Mouse (Mus musculus) forebrain, embryonic 11.5 days (tissue): ENCODE data around the gene Rmnd5b. TPM values are rescaled to one million over a fixed set of nuclear protein-coding genes. Genes with fewer than 3 reads are reported as not detected.
"Not testable (repeated sequence)": the region's sequence is repeated elsewhere in the genome, so short reads cannot be mapped to it uniquely, and the experiment has no call there.

Experiments
- ATAC-seq: fragments of 200-750 bp; cut with Nextera tagmentation; replicated peaks from 2 replicates; pipeline ENCODE4 v1.8.0; 2017; ENCODE audit warnings: moderate TSS enrichment; ENCODE audit not compliant: low FRiP score
- DNase-seq: peaks from one replicate; pipeline ENCODE4 v3.0.0-alpha.2; 2017; ENCODE audit warnings: low spot score
- H3K27ac ChIP-seq: fragments of 300-500 bp; sonication (generic); 2 replicates; pipeline ENCODE4 v1.5.1; 2014; ENCODE audit warnings: low read depth, low read length
- H3K27me3 ChIP-seq: fragments of 300-500 bp; sonication (generic); 2 replicates; pipeline ENCODE4 v1.6.1; 2014; ENCODE audit warnings: mild to moderate bottlenecking, low read length, mixed read lengths; ENCODE audit not compliant: control insufficient read depth, insufficient read depth
- H3K36me3 ChIP-seq: fragments of 300-500 bp; sonication (generic); 2 replicates; pipeline ENCODE4 v1.6.1; 2014; ENCODE audit warnings: mild to moderate bottlenecking, low read length, moderate library complexity, mixed read lengths; ENCODE audit not compliant: control insufficient read depth, insufficient read depth
- H3K4me1 ChIP-seq: fragments of 300-500 bp; sonication (generic); replicated peaks from 2 replicates; pipeline ENCODE4 v1.6.1; 2014; ENCODE audit warnings: low read length, mixed read lengths; ENCODE audit not compliant: control insufficient read depth, insufficient read depth
- H3K4me2 ChIP-seq: fragments of 300-500 bp; sonication (generic); 2 replicates; pipeline ENCODE4 v1.6.1; 2014; ENCODE audit warnings: low read depth, mild to moderate bottlenecking, low read length, moderate library complexity, mixed read lengths; ENCODE audit not compliant: severe bottlenecking
- H3K4me3 ChIP-seq: fragments of 300-500 bp; sonication (generic); 2 replicates; pipeline ENCODE4 v1.5.1; 2014; ENCODE audit warnings: low read depth, low read length
- H3K9ac ChIP-seq: fragments of 300-500 bp; sonication (generic); 2 replicates; pipeline ENCODE4 v1.6.1; 2014; ENCODE audit warnings: low read length
- H3K9me3 ChIP-seq: fragments of 300-500 bp; sonication (generic); 2 replicates; pipeline ENCODE4 v1.6.1; 2016; ENCODE audit warnings: low read length, mixed read lengths; ENCODE audit not compliant: control insufficient read depth
- WGBS: fragments of 180-500 bp; shearing (Covaris S2); extraction: QIAGEN DNeasy Blood & Tissue Kit; methylation state at CpG from one replicate; pipeline ENCODE4 v1.1.7; 2014; 5-methylcytosine and 5-hydroxymethylcytosine counted together
- polyA plus RNA-seq: library from polyadenylated mRNA; unstranded; fragments of >200 nt; fragmentation: Nextera tagmentation; extraction: Ambion mirVana; gene quantifications from 2 replicates; pipeline ENCODE4 v1.2.1, GENCODE M21; 2014

Gene Rmnd5b
- polyA plus RNA-seq, 1 experiment from 2014 or later = 40.4 TPM

- Histone ChIP-seq H3K27me3 (no peaks in the 10 kb centered on the region), H3K4me2 (no peak overlapping the region), H3K4me3 (no peak overlapping the region), H3K27ac (no peak overlapping the region), H3K9me3 (no peaks in the 10 kb centered on the region), H3K36me3 (peaks cover 10% of the 10 kb centered on the region), H3K4me1 (peaks cover 5% of the 10 kb centered on the region; the same call in 1 of the 2 replicates), H3K9ac (no peak overlapping the region)
- no peak for ATAC-seq
- WGBS = 92% methylated on average over 7 of the region's 7 CpGs
- no peak for DNase-seq
These were observed 12.7 kb downstream of the Rmnd5b start for GRCm38 (mm10) chr11:51622971-51623491.

GRCm38 (mm10) chr11:51621776-51622175 lies 13.9 kb downstream of the Rmnd5b start:
- Histone ChIP-seq H3K27me3 (no peaks in the 10 kb centered on the region), H3K4me3 (no peak overlapping the region), H3K4me1 (peaks cover 5% of the 10 kb centered on the region; the same call in 1 of the 2 replicates), H3K9me3 (no peaks in the 10 kb centered on the region), H3K36me3 (peaks cover 10% of the 10 kb centered on the region), H3K27ac (no peak overlapping the region), H3K4me2 (no peak overlapping the region), H3K9ac (no peak overlapping the region)
- DNase-seq = no peak
- WGBS = 91% methylated on average over 2 of the region's 2 CpGs
- ATAC-seq = no peak

GRCm38 (mm10) chr11:51620084-51620483 lies 15.6 kb downstream of the Rmnd5b start:
- no peaks in the 10 kb centered on the region for H3K27me3 ChIP-seq

GRCm38 (mm10) chr11:51619409-51620060 lies 16.2 kb downstream of the Rmnd5b start, which contains the start of gene Nhp2:
Nhp2 (plus strand) TSS chr11:51619735.
- no peaks in the 10 kb centered on the region for H3K9me3 ChIP-seq
- peak within 1 kb of the TSS; percentile 53 for H3K4me2 ChIP-seq
- ATAC-seq = peak; percentile 94
- peaks cover 10% of the 10 kb centered on the region for H3K4me1 ChIP-seq
- H3K27me3 ChIP-seq = no peaks in the 10 kb centered on the region
- H3K4me3 ChIP-seq = peak within 1 kb of the TSS; percentile 68
- H3K9ac ChIP-seq = peak within 1 kb of the TSS; percentile 74
- peaks cover 6% of the 10 kb centered on the region for H3K36me3 ChIP-seq
- under 1% methylated on average over 51 of the region's 51 CpGs for WGBS
- no peak within 1 kb of the TSS for H3K27ac ChIP-seq
- DNase-seq = peak; percentile 96

More at GRCm38 (mm10) chr11:51620084-51620483, 15.6 kb downstream of the Rmnd5b start:
- Histone ChIP-seq H3K4me1 (peaks cover 10% of the 10 kb centered on the region), H3K36me3 (peaks cover 8% of the 10 kb centered on the region), H3K9me3 (no peaks in the 10 kb centered on the region), H3K4me3 (peak overlapping the region; percentile 68), H3K27ac (no peak overlapping the region), H3K9ac (peak overlapping the region; percentile 74), H3K4me2 (peak overlapping the region; percentile 53)
- WGBS = 1% methylated on average over 11 of the region's 11 CpGs
- ATAC-seq (no peak), DNase-seq (no peak)

- H3K36me3 ChIP-seq = peaks cover 3% of the 10 kb centered on the region
These were observed 16.7 kb downstream of the Rmnd5b start for GRCm38 (mm10) chr11:51618894-51619408.

GRCm38 (mm10) chr11:51617693-51618092 lies 18.0 kb downstream of the Rmnd5b start:
- Histone ChIP-seq H3K27me3 (no peaks in the 10 kb centered on the region), H3K9me3 (no peaks in the 10 kb centered on the region), H3K4me2 (no peak overlapping the region), H3K9ac (no peak overlapping the region), H3K4me3 (no peak overlapping the region), H3K27ac (no peak overlapping the region), H3K36me3 (no peaks in the 10 kb centered on the region; the same call in 1 of the 2 replicates), H3K4me1 (peaks cover 10% of the 10 kb centered on the region)
- DNase-seq (peak; percentile 72), ATAC-seq (no peak)
- 6% methylated on average over 4 of the region's 4 CpGs for WGBS

More at GRCm38 (mm10) chr11:51618894-51619408, 16.7 kb downstream of the Rmnd5b start:
- peaks cover 10% of the 10 kb centered on the region for H3K4me1 ChIP-seq
- peak overlapping the region; percentile 53; the same call in 1 of the 2 replicates for H3K4me2 ChIP-seq
- no peaks in the 10 kb centered on the region for H3K9me3 ChIP-seq
- peak overlapping the region; percentile 3; the same call in 1 of the 2 replicates for H3K9ac ChIP-seq
- no peak overlapping the region for H3K27ac ChIP-seq
- 57% methylated on average over 8 of the region's 8 CpGs for WGBS
- ATAC-seq = no peak; the same call in 1 of the 2 replicates
- peak overlapping the region; percentile 68 for H3K4me3 ChIP-seq
- H3K27me3 ChIP-seq = no peaks in the 10 kb centered on the region
- DNase-seq = no peak

- peak overlapping the region; percentile 61; the same call in 1 of the 2 replicates for H3K9ac ChIP-seq
- not testable (repeated sequence) for DNase-seq, H3K27ac ChIP-seq, H3K36me3 ChIP-seq, H3K27me3 ChIP-seq, H3K4me3 ChIP-seq, ATAC-seq, H3K9me3 ChIP-seq
- WGBS = 88% methylated on average over 7 of the region's 7 CpGs
- peak overlapping the region; percentile 55; the same call in 1 of the 2 replicates for H3K4me2 ChIP-seq
- peaks cover 10% of the 10 kb centered on the region for H3K4me1 ChIP-seq
These were observed 19.6 kb downstream of the Rmnd5b start for GRCm38 (mm10) chr11:51616113-51616512.

GRCm38 (mm10) chr11:51615601-51616000 lies 20.1 kb downstream of the Rmnd5b start:
- Histone ChIP-seq H3K9ac (peak overlapping the region; percentile 61), H3K9me3 (no peaks in the 10 kb centered on the region), H3K4me1 (peaks cover 6% of the 10 kb centered on the region), H3K36me3 (no peaks in the 10 kb centered on the region), H3K27ac (no peak overlapping the region), H3K4me2 (peak overlapping the region; percentile 55), H3K4me3 (peak overlapping the region; percentile 14; the same call in 1 of the 2 replicates), H3K27me3 (no peaks in the 10 kb centered on the region)
- 3% methylated on average over 14 of the region's 14 CpGs for WGBS
- ATAC-seq (no peak), DNase-seq (peak; percentile 77)
